Mouse (Mus musculus) midbrain, postnatal 0 days (tissue): ENCODE results near the gene Rai1. TPM values are rescaled to one million over a fixed set of nuclear protein-coding genes. Genes with fewer than 3 reads are reported as not detected.

Experiments
- ATAC-seq: fragments of 200-750 bp; cut with Nextera tagmentation; 2 replicates; pipeline ENCODE4 v1.8.0; 2017; ENCODE audit warnings: moderate number of reproducible peaks, mild to moderate bottlenecking, moderate TSS enrichment, moderate library complexity; ENCODE audit not compliant: low FRiP score
- DNase-seq: peaks from one replicate; pipeline ENCODE4 v3.0.0-alpha.2; 2015; ENCODE audit warnings: low spot score
- H3K27ac ChIP-seq: fragments of 300-500 bp; sonication (generic); 2 replicates; pipeline ENCODE4 v1.5.1; 2014; ENCODE audit warnings: low read depth, mild to moderate bottlenecking, low read length, mixed read lengths
- H3K27me3 ChIP-seq: fragments of 300-500 bp; sonication (generic); 2 replicates; pipeline ENCODE4 v1.6.1; 2014; ENCODE audit warnings: low read length, control low read depth, mixed read lengths; ENCODE audit not compliant: insufficient read depth
- H3K36me3 ChIP-seq: fragments of 300-500 bp; sonication (generic); 2 replicates; pipeline ENCODE4 v1.6.1; 2014; ENCODE audit warnings: low read length, control low read depth, mixed read lengths; ENCODE audit not compliant: insufficient read depth
- H3K4me1 ChIP-seq: fragments of 300-500 bp; sonication (generic); 2 replicates; pipeline ENCODE4 v1.6.1; 2014; ENCODE audit warnings: mild to moderate bottlenecking, control low read depth, antibody characterized with exemption, low read length, mixed read lengths; ENCODE audit not compliant: insufficient read depth
- H3K4me2 ChIP-seq: fragments of 300-500 bp; sonication (generic); 2 replicates; pipeline ENCODE4 v1.6.1; 2014; ENCODE audit warnings: low read depth, mild to moderate bottlenecking, low read length, mixed read lengths; ENCODE audit not compliant: poor library complexity, severe bottlenecking
- H3K4me3 ChIP-seq: fragments of 300-500 bp; sonication (generic); 2 replicates; pipeline ENCODE4 v1.5.1; 2014; ENCODE audit warnings: low read depth, mild to moderate bottlenecking, low read length, moderate library complexity
- H3K9ac ChIP-seq: fragments of 300-500 bp; sonication (generic); replicated peaks from 2 replicates; pipeline ENCODE4 v1.6.1; 2014; ENCODE audit warnings: mild to moderate bottlenecking, low read length, moderate library complexity, mixed read lengths; ENCODE audit not compliant: poor library complexity, severe bottlenecking
- H3K9me3 ChIP-seq: fragments of 300-500 bp; sonication (generic); 2 replicates; pipeline ENCODE4 v1.6.1; 2016; ENCODE audit warnings: low read length, control low read depth
- CTCF ChIP-seq: IDR thresholded peaks from 2 replicates; pipeline ENCODE4 v1.5.1; 2016; ENCODE audit warnings: antibody characterized with exemption, mild to moderate bottlenecking
- WGBS: fragments of 180-500 bp; shearing (Covaris S2); extraction: QIAGEN DNeasy Blood & Tissue Kit; methylation state at CpG from one replicate; pipeline ENCODE4 v1.1.7; 2014; 5-methylcytosine and 5-hydroxymethylcytosine counted together
- polyA plus RNA-seq: library from polyadenylated mRNA; unstranded; fragments of >200 nt; fragmentation: Nextera tagmentation; extraction: Ambion mirVana; gene quantifications from 2 replicates; pipeline ENCODE4 v1.2.1, GENCODE M21; 2015
- total RNA-seq: library from RNA; depleted of rRNA; stranded (reverse); fragments of >200 nt; gene quantifications from 2 replicates; pipeline ENCODE4 v1.2.3, GENCODE M21; 2014

Rai1 gene
- total and polyA plus RNA-seq, 2 experiments from 2014 or later: 22.0 to 66.8 TPM

GRCm38 (mm10) chr11:60178005-60178404 lies 73.2 kb downstream of the Rai1 start:
- H3K4me3 ChIP-seq: peak overlapping the region; percentile 63
- H3K4me2 ChIP-seq: peak overlapping the region; percentile 94
- H3K9me3 ChIP-seq: no peaks in the 10 kb centered on the region
- no peak for TF ChIP-seq CTCF
- H3K36me3 ChIP-seq: peaks cover 2% of the 10 kb centered on the region; the same call in 1 of the 2 replicates
- peak overlapping the region; percentile 91; the same call in 1 of the 2 replicates for H3K9ac ChIP-seq
- WGBS: 40% methylated on average over 6 of the region's 6 CpGs
- ATAC-seq (no peak), DNase-seq (no peak)
- H3K4me1 ChIP-seq: peaks cover 33% of the 10 kb centered on the region; the same call in 1 of the 2 replicates
- peak overlapping the region; percentile 99 for H3K27ac ChIP-seq
- H3K27me3 ChIP-seq: no peaks in the 10 kb centered on the region

GRCm38 (mm10) chr11:60178506-60178905 lies 73.7 kb downstream of the Rai1 start:
- TF ChIP-seq CTCF: no peak
- Histone ChIP-seq H3K9ac (no peak overlapping the region), H3K4me2 (no peak overlapping the region), H3K27me3 (no peaks in the 10 kb centered on the region), H3K4me1 (peaks cover 36% of the 10 kb centered on the region; the same call in 1 of the 2 replicates), H3K4me3 (no peak overlapping the region), H3K36me3 (peaks cover 2% of the 10 kb centered on the region; the same call in 1 of the 2 replicates), H3K9me3 (no peaks in the 10 kb centered on the region), H3K27ac (peak overlapping the region; percentile 99; the same call in 1 of the 2 replicates)
- DNase-seq (no peak), ATAC-seq (no peak)

GRCm38 (mm10) chr11:60182116-60182670 lies 77.4 kb downstream of the Rai1 start:
- Histone ChIP-seq H3K27ac (peak overlapping the region; percentile 62), H3K9ac (no peak overlapping the region)
- ATAC-seq: no peak

GRCm38 (mm10) chr11:60182741-60183140 lies 77.9 kb downstream of the Rai1 start:
- H3K27me3 ChIP-seq: no peaks in the 10 kb centered on the region
- H3K4me1 ChIP-seq: peaks cover 45% of the 10 kb centered on the region; the same call in 1 of the 2 replicates
- no peak for DNase-seq
- no peak for ATAC-seq
- H3K36me3 ChIP-seq: peaks cover 27% of the 10 kb centered on the region
- WGBS: 27% methylated on average over 2 of the region's 2 CpGs
- H3K27ac ChIP-seq: peak overlapping the region; percentile 62
- no peak overlapping the region for H3K9ac ChIP-seq
- H3K4me3 ChIP-seq: no peak overlapping the region
- H3K4me2 ChIP-seq: no peak overlapping the region
- no peaks in the 10 kb centered on the region for H3K9me3 ChIP-seq
- no peak for TF ChIP-seq CTCF

More at GRCm38 (mm10) chr11:60182116-60182670, 77.4 kb downstream of the Rai1 start:
- Histone ChIP-seq H3K36me3 (peaks cover 22% of the 10 kb centered on the region), H3K9me3 (no peaks in the 10 kb centered on the region), H3K4me2 (no peak overlapping the region), H3K4me1 (peaks cover 49% of the 10 kb centered on the region; the same call in 1 of the 2 replicates), H3K4me3 (no peak overlapping the region), H3K27me3 (no peaks in the 10 kb centered on the region)
- TF ChIP-seq CTCF: no peak
- 67% methylated on average over 12 of the region's 12 CpGs for WGBS
- peak; percentile 71 for DNase-seq

- peaks cover 34% of the 10 kb centered on the region; the same call in 1 of the 2 replicates for H3K4me1 ChIP-seq
- 15% methylated on average over 22 of the region's 22 CpGs for WGBS
- peak overlapping the region; percentile 74 for H3K27ac ChIP-seq
Observed at GRCm38 (mm10) chr11:60184346-60185325, 79.8 kb downstream of the Rai1 start.

More at GRCm38 (mm10) chr11:60184346-60185325, 79.8 kb downstream of the Rai1 start:
- H3K4me2 ChIP-seq: peak overlapping the region; percentile 18; the same call in 1 of the 2 replicates
- H3K4me3 ChIP-seq: no peak overlapping the region
- H3K9ac ChIP-seq: peak overlapping the region; percentile 52
- DNase-seq: peak; percentile 62
- H3K36me3 ChIP-seq: peaks cover 46% of the 10 kb centered on the region
- peak; percentile 31; the same call in 1 of the 2 replicates for ATAC-seq
- TF ChIP-seq CTCF: no peak
- H3K27me3 ChIP-seq: no peaks in the 10 kb centered on the region
- no peaks in the 10 kb centered on the region for H3K9me3 ChIP-seq
